Mouse (Mus musculus) T-cell, adult 2 months (primary cell): Measurements from ENCODE around the gene Ifnz.
A peak's percentile ranks its signal among the peaks of the same experiment; 100 is the strongest.
"Not testable (repeated sequence)": the region's sequence is repeated elsewhere in the genome, so short reads cannot be mapped to it uniquely, and the experiment has no call there.

Experiments used
- DNase-seq: peaks from one replicate; pipeline ENCODE4 v3.0.0; 2022; ENCODE audit warnings: low spot score

Gene Ifnz

DNA sequence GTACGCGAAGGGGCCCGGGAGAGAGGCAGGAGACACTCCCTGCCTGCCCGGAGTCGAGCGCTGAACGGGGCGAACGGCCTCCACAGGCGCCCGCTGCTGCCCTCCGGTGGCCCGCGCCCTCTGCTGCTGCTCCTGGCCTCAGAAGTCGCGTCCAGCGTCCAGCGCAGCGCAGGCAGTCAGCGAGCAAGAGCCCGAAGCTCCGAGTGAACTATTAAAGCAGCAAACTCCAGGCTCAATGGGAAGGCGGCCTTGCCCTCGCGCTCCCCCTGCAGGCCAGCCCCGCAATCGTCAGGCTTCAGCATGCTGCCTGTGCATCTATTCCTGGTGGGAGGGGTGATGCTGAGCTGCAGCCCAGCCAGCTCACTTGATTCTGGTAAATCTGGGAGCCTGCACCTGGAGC is 3.5 kb downstream of the Ifnz start, which contains the start of gene Gm13276:
Gene Gm13276, plus strand, starts transcription at position 301 of the 400 bp plus-strand sequence.
- not testable (repeated sequence) for DNase-seq

GRCm38 (mm10) chr4:88788402-88788801 is 6.5 kb downstream of the Ifnz start, which contains the start of gene Gm13277:
TSS of gene Gm13277 (plus strand) at chr4:88788632.
- DNase-seq: peak; percentile 75

DNA sequence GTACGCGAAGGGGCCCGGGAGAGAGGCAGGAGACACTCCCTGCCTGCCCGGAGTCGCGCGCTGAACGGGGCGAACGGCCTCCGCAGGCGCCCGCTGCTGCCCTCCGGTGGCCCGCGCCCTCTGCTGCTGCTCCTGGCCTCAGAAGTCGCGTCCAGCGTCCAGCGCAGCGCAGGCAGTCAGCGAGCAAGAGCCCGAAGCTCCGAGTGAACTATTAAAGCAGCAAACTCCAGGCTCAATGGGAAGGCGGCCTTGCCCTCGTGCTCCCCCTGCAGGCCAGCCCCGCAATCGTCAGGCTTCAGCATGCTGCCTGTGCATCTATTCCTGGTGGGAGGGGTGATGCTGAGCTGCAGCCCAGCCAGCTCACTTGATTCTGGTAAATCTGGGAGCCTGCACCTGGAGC is 9.3 kb downstream of the Ifnz start, which contains the start of gene Gm13278:
Gene Gm13278, plus strand, starts transcription at position 301 of the 400 bp plus-strand sequence.
- DNase-seq: not testable (repeated sequence)

DNA sequence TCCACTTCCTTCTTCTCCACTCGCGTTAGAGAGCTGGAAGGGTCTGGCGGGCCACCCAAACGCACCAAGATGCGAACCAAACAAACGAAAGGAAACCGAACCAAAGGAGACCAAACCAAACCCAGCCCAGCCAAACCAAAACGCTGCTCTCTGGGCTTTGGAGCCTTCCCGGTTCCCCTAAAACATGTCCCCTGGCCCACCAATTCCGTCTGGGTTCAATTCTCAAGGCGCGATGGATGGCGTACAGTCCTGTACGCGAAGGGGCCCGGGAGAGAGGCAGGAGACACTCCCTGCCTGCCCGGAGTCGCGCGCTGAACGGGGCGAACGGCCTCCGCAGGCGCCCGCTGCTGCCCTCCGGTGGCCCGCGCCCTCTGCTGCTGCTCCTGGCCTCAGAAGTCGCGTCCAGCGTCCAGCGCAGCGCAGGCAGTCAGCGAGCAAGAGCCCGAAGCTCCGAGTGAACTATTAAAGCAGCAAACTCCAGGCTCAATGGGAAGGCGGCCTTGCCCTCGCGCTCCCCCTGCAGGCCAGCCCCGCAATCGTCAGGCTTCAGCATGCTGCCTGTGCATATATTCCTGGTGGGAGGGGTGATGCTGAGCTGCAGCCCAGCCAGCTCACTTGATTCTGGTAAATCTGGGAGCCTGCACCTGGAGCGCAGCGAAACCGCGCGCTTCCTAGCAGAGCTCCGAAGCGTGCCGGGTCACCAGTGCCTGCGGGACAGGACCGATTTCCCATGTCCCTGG is 12.2 kb downstream of the Ifnz start, which contains the start of gene Gm13275:
Gene Gm13275, plus strand, starts transcription at position 552 of the 740 bp plus-strand sequence.
- peak; percentile 68 for DNase-seq

GRCm38 (mm10) chr4:88797097-88797496 is 15.2 kb downstream of the Ifnz start, which contains the start of gene Gm13279:
TSS of gene Gm13279 (plus strand) at chr4:88797397.
- DNase-seq: not testable (repeated sequence)

DNA sequence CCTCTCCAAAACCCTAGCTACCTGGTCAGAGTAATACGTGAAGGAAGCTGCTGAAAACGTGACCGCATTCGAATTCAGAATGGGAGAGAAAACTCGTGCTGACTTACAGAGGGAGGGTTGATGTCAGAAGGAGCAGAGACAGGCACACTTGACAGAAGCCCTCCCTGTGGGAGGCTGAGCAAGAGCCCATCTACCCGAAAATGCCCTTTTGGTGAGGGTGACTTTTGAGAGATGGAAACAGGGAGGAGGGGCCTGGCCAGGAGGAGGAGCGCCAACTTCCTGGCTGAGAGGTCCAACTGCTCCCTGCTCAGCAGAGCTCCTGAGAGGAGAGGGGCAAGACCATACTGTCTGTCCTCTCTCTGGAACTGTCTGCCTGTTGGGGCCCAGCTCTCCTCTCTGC is 17.4 kb downstream of the Ifnz start, which contains the start of gene Gm13285:
Gene Gm13285, plus strand, starts transcription at position 301 of the 400 bp plus-strand sequence.
- DNase-seq: not testable (repeated sequence)

- DNase-seq: not testable (repeated sequence)
Observed at GRCm38 (mm10) chr4:88802954-88803353, 21.0 kb downstream of the Ifnz start, which contains the start of gene Gm13287. TSS of gene Gm13287 (plus strand) at chr4:88803254.

DNA sequence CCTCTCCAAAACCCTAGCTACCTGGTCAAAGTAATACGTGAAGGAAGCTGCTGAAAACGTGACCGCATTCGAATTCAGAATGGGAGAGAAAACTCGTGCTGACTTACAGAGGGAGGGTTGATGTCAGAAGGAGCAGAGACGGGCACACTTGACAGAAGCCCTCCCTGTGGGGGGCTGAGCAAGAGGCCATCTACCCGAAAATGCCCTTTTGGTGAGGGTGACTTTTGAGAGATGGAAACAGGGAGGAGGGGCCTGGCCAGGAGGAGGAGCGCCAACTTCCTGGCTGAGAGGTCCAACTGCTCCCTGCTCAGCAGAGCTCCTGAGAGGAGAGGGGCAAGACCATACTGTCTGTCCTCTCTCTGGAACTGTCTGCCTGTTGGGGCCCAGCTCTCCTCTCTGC is 23.3 kb downstream of the Ifnz start, which contains the start of gene Gm13288:
Gene Gm13288, plus strand, starts transcription at position 301 of the 400 bp plus-strand sequence.
- not testable (repeated sequence) for DNase-seq

- peak; percentile 19 for DNase-seq
Observed at GRCm38 (mm10) chr4:88805761-88806160, 23.8 kb downstream of the Ifnz start.

DNA sequence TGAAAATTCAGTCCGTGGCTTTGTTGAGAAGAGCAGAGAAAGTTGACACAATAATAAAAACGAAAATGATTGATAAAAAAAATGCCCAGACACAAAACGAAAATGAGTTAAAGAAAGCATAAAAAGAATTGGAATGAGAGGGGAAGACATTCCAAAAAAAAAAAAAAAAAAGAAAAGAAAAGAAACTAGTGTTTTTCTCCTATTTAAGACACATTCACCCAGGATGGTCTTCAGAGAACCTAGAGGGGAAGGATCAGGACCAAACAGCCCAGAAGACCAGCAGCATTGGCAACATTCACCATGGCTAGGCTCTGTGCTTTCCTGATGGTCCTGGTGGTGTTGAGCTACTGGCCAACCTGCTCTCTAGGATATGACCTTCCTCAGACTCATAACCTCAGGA is 34.0 kb downstream of the Ifnz start, which contains the start of gene Ifna7:
Gene Ifna7, plus strand, starts transcription at position 301 of the 400 bp plus-strand sequence.
- no peak for DNase-seq

DNA sequence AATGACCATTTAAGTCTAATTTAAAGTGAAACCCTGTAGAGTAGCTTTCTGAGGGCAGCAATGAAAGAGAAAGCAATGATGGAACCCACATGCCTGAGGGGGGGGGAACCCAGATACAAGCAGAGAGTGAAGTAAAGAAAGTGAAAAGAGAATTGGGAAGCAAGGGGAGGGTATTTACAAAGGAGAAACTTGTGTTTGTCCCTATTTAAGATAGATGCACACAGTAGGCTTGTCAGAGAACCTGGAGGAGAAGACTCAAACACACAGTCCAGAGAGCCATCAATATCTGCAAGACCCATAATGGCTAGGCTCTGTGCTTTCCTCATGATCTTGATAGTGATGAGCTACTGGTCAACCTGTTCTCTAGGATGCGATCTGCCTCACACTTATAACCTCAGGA is 37.7 kb downstream of the Ifnz start, which contains the start of gene Ifna11:
Gene Ifna11, plus strand, starts transcription at position 301 of the 400 bp plus-strand sequence.
- no peak for DNase-seq

DNA sequence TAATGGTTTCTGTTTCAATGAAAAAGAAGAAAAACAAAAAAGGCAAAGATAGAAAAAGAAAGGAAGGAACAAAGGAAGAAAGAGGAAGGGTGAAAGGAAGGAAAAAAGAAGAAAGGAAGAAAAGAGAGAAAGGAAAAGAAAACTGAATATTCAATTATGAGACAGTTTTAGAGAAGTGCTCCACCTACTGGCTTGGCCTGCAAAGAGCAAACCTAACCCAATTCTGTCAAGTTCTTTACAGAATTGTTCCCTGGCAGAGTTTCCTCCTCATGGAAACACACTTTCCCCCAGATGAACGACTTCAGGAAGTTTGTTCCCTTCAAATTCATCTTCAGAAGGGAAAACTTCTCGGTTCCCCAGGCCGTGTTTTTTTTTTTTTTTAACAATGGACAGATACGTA is 41.1 kb downstream of the Ifnz start:
- DNase-seq: no peak

GRCm38 (mm10) chr4:88827116-88827515 is 45.2 kb downstream of the Ifnz start, which contains the start of gene Ifna6:
TSS of gene Ifna6 (plus strand) at chr4:88827416.
- not testable (repeated sequence) for DNase-seq

GRCm38 (mm10) chr4:88830523-88830922 is 48.6 kb downstream of the Ifnz start:
- DNase-seq: peak; percentile 31
